Mouse (Mus musculus) colon, adult 2 months (tissue): ENCODE data around the gene Shisa2. TPM values are rescaled to one million over a fixed set of nuclear protein-coding genes. Genes with fewer than 3 reads are reported as not detected.

Experiments used
- polyA plus RNA-seq: library from polyadenylated mRNA; depleted of rRNA; stranded (reverse); fragments of >200 nt; gene quantifications from 2 replicates; pipeline ENCODE4 v1.2.3, GENCODE M21; 2012; rRNA removed

Gene Shisa2
- polyA plus RNA-seq, result 82.6 and 88.3 TPM in 2 replicates

GRCm38 (mm10) chr14:59625158-59625805 lies at the start of gene Shisa2:
TSS of gene Shisa2 (plus strand) at chr14:59625308.

GRCm38 (mm10) chr14:59597398-59598259 lies 27.5 kb upstream of the Shisa2 start, which contains the start of gene Cdadc1:
TSS of gene Cdadc1 (minus strand) at chr14:59597959.

Other genes starting within 250 kb of the Shisa2 start
- 0.38 and 0.39 TPM in 2 replicates for gene Phf11c, start 229.9 kb upstream of the Shisa2 start, polyA plus RNA-seq
- 5.8 and 8.5 TPM in 2 replicates for gene Setdb2, start 184.4 kb upstream of the Shisa2 start, polyA plus RNA-seq
- gene Cab39l, start 184.3 kb upstream of the Shisa2 start, polyA plus RNA-seq, result 4.6 and 4.7 TPM in 2 replicates
- gene Cdadc1, start 27.3 kb upstream of the Shisa2 start, polyA plus RNA-seq, result 2.8 and 3.6 TPM in 2 replicates